Mouse (Mus musculus): ENCODE data around the gene Tgfb2.

The Tgfb2 gene

DNA sequence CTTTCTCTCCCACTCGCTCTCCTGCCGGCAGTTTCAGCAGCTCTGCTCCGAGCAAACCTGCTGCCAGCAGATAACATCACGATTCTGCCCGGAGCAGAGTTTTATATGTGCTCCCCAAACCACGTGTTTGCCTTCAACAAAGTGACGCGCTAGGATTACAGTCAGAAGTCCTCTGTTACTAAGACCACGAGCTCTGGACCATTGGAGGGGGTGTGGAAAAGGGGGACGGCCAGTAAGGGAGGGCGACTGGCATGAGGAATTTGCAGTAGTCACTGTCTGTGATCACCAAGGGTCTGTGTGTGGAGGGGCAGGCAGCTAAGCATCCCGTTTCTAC is at the start of gene Tgfb2:
Gene Tgfb2, minus strand, starts transcription at position 75 of the 334 bp plus-strand sequence.
- in situ Hi-C loops (cut with MboI) = loop anchor here (25.0 kb wide), 1 partner anchor 1294 kb away; no protein-coding TSS in a partner anchor

DNA sequence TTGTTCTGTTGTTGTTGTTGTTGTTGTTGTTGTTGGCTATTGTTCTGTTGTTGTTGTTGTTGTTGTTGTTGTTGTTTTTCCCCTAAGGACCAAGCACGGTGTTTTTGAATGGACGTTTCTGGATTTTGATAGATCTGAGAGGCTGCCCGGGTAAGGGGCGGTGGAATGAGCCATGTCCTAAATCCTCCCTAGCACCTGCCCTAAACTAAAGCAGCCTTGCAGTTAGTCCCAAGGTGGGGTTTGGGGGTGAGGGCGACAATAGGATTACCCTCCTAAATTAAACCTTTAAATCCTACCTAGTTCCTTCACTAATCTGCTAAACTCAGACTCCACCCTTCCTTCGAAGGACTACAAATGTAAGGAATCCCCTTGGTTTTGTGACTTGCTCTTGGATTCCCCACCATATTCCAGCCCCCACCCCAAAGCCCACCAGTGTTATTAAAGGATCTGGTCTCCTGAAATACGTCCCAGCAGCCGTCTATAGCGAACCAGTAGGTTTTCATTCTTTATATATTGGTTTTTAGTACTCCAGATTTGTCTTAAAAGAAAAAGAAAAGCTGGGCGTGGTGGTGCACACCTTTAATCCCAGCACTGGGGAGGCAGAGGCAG is 44.0 kb upstream of the Tgfb2 start:
- in situ Hi-C loops (cut with MboI) = no loop called here

DNA sequence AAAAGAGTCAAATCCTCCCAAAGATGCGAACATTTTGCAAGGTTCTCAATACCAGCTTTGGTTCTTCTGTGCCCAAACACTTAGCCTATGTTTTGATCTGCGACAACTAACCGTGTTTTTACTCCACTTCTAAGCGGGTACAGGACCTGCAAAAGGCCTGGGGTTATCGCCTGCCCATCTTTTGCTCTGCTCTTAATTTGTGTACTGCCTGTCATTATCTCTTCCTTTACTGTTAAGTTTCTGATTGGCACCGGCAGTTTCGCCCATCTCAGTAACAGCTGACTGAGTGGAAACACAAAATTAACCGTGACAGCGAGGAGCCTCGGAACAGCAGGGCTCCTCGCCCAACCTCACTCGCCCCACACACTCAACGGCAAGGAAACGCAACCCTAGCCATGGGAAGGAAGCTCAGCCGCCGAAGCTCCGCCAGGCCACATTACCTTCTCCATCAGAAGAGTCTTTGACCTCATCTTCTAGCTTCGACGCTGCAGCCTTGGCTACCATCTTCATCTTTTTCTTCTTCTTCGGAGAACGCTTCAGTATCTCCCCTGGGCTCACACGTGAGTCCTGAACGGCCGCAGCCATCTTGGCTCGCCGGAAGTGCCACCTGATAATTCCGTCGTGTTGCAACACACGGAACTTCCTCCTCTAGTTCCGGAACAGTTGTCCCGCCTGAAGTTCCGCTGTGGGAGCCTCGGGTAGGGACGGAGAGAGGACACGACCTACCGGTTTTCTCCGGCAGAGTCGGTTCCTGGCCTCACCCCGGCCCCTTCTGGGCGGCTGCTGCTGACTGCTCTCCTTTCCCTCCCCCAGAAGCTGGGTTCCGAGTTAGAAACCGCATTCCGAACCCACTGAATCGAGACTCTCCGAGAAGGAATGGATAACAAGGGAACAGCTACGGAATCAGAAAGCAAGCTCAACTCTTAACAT is 43.2 kb upstream of the Tgfb2 start, which contains the start of gene Rrp15:
Gene Rrp15, minus strand, starts transcription at position 635 of the 930 bp plus-strand sequence.
- in situ Hi-C loops (cut with MboI) = no loop called here

DNA sequence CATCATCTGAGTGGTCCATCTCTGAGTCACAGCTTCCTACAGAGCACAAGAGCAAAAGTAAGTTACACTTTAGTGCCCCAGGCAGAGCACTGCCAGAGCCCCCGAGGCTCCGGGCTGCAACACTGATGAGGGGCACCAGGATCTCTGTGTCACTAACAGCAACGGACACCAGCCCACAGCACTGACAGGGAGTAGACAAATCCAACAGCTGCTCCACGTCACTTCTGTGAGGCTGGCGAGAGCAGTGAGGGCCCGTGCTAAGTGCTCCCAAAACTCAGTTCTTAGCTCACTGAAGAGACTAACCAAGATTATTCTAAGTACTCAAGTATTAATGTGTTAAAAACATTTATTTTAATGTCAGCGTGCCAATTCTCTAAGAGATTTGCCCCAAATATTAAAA is 34.0 kb upstream of the Tgfb2 start:
- in situ Hi-C loops (cut with MboI) = no loop called here

DNA sequence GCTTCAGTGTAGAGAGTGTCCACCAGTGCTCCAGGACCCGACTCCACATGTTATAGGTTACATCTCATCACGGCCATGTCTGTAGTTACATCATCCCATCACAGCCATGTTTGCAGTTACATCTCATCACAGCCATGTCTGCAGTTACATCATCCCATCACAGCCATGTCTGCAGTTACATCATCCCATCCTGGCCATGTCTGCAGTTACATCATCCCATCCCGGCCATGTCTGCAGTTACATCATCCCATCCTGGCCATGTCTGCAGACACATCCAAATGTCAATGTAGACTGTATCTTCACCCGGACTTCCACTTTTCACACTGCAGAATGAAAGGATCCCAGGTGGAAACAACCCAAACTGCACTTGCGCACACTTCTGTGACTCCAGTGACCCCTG is 29.7 kb upstream of the Tgfb2 start:
- in situ Hi-C loops (cut with MboI) = no loop called here

DNA sequence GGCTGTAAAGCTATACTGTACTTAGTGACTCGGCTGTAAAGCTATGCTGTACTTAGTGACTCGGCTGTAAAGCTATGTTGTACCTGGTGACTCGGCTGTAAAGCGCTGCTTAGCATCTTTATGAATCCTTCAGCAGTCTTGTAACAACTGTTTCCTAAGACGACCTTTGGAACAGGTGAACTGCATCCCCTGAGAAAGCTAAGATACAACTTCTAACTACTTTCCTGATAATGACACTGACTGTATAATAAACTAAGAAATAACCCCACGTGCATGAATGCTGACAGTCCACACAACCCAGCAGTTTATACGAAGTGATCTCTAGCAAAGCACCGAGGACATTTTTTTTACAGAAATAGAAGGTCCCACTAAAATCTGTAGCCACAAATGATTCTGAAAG is 27.3 kb upstream of the Tgfb2 start:
- in situ Hi-C loops (cut with MboI) = no loop called here

DNA sequence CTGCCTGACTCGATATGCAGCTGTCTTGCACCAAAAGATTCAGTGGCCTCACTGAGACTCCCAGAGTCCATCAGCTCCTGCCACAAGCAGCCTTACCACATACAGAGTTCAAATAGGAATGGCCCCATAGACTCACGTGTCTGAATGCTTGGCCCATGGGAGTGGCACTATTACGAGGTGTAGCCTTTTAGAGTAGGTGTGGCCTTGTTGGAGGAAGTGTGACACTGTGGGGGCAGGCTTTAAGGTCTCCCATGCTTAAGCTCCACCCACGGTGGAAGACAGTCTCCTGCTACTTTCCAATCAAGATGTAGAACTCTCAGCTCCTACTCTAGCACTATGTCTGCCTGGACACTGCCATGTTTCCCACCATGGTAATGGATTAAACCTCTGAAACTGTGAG is 23.0 kb upstream of the Tgfb2 start:
- in situ Hi-C loops (cut with MboI) = no loop called here

DNA sequence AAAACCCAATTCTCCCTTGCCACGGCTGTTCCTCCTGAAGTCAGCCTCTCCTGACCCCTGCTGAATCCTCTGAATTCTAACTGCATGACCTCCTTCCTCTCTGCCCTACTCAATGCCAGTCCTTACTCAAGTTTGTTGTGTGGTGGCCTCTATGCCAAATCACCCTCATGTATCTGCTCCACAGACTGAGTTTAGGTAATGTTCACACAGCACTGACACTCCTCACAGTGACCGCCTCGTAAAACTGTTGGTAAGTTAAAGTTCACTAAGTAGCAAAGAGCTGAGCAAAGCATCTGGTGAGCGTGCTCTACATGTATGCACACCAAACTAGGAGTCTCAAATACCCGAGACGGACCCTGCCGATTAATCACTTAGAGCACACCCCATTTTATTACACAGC is 20.3 kb upstream of the Tgfb2 start:
- in situ Hi-C loops (cut with MboI) = no loop called here

DNA sequence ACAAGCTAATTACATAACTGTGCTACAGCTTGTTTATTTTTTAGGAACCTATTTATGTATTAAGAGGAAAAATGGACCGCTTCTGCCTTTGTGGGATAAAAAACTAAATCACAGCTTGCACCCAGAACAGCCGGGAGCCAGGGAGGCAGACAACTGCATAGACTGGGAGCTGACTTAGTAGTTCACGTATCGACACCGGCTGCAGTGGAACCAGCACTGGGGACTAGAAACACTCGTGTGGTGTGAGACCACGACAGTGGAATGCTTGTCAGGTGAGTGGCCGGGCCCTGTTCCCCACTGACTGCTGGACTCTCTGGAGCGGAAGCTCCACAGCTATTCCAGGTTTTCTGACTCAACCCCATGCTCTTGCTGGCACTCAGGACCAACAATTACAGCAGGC is 16.5 kb upstream of the Tgfb2 start:
- in situ Hi-C loops (cut with MboI) = loop anchor here (25.0 kb wide), 1 partner anchor 1310 kb away; no protein-coding TSS in a partner anchor

DNA sequence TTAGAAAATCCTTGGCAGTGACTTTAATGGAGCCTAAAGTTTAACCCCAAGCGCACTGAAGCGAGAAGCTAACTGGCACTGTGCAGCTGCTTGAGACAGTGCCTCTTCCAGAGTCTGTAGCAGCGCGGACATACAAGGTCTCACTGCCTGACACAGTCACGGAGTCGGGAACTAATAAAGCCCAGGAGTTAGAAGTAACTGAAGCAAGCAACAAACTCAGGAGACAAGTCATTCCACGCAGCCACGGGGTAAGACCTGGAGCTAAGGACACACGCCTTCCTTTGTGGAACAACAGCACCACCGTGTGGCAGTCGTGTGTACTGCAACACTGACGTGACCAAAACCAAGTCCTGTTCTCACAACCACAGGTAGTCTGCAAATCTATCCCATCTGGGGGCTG is 16.1 kb upstream of the Tgfb2 start:
- in situ Hi-C loops (cut with MboI) = loop anchor here (25.0 kb wide), 1 partner anchor 1310 kb away; no protein-coding TSS in a partner anchor

DNA sequence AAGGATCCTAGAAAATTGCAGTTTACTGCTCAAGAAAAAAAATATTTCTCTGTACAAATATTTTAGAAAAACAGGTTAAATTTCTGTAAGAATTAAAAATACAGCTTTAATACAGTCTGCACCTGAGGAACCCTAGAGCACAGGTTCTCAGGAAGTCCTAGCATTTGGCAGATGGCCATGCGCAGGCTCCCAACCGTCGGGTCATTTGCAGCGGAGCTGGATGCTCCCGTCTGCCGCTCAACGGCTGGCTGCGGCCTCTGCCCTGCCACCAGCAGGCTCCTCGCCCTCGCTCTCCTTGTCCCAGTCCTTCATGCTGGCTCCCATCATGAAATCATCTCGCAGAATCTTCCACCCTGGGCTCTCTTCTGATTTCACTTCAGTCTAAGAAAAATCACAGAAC is 15.4 kb upstream of the Tgfb2 start:
- in situ Hi-C loops (cut with MboI) = loop anchor here (25.0 kb wide), 1 partner anchor 1309 kb away; no protein-coding TSS in a partner anchor

DNA sequence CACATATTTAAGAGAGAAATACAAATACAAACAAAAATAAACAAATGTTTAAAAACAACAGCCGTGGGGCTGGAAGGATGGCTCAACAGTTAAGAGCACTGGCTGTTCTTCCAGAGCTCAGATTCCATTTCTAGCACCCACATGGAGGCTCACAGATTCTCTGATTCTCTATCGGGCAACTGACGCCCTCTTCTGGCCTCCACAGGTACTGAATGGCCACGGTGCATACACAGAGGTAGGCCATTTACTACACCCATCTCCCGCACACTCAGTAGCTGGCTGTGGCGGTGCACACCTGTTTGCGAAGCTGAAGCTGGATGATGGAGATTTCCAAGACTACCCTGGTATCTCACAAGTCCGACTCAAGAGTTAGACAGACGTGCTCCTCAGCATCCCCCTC is 13.9 kb upstream of the Tgfb2 start:
- in situ Hi-C loops (cut with MboI) = loop anchor here (25.0 kb wide), 1 partner anchor 1307 kb away; no protein-coding TSS in a partner anchor

DNA sequence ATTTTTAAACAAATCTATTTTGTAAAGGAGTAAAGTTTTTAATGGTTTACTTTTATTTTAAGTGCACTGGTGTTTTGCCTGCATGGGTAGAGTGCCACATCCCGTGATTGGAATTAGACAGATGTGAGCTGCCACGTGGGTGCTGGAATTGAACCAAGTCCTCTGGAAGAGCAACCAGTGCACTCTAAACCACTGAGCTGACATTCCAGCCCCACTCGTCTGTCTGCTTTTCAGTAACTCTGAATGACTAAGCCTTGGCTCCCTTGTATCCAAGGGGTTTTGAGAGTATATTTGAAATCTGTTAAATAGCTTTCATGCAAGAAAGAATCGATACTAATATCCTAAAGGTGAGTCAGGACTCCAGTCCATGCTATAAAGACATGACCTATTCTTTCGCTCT is 13.1 kb upstream of the Tgfb2 start:
- in situ Hi-C loops (cut with MboI) = loop anchor here (25.0 kb wide), 1 partner anchor 1307 kb away; no protein-coding TSS in a partner anchor

DNA sequence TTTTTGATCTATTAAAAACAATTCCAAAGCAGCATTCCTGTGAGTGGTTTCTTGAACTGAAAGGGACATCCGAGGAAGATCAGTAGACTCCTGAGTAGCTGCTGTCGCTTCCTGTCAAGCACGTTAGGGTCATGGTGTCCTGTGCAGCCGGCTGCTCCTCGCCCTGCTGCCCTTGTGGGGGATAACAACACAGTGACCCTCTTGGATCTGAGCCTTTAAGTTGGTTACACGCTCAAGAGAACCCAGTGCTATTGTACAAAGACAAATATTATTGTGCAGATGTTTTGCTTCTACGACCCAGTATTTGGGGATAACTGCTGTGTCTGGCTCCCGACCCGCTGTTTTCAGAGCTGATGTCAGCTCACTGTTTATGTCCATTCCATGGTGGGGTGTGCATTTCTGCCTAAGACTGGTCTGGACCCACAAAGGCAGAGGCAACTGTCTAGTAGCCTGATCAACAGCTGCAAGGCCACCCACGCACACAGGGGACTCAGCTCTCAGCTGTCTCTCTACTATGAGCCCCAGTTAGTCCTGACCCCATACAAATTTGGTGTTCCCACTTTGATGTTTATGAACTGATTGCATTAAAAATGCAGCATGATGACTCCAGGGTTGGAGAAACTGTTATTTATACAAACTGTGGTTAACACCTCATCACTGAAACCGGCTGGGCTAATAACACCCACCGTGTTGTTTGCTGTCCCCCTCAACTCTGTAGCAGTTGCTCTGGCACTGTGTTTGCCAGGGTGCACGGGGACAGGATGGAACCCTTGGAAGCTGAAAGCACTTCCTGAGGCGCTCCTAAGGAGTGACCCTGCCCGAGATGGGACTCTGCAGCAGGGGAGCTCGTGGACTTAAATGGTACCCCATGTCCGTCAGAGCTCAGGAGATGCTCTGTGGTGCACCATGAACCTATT is 9.4 kb upstream of the Tgfb2 start:
- in situ Hi-C loops (cut with MboI) = loop anchor here (25.0 kb wide), 1 partner anchor 1303 kb away; no protein-coding TSS in a partner anchor

DNA sequence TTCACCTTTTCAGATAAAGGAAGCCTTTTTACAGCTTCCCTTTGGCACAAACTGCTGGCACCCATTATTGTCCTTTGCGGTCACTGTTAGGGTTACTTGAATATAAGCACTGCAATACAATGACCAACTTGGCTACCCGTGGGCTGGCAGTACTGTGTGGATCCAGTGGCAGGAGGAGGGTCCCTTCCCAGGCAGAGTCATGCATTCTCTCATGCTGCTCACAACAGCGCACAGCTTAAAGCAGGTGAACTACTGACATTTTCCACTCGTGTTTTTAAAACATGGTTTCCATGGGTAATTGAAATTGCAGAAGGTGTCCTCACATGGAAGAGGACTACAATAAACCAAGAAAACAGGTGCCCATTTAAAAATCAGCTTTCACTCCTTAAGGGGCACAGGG is 8.4 kb upstream of the Tgfb2 start:
- in situ Hi-C loops (cut with MboI) = loop anchor here (25.0 kb wide), 1 partner anchor 1302 kb away; no protein-coding TSS in a partner anchor

DNA sequence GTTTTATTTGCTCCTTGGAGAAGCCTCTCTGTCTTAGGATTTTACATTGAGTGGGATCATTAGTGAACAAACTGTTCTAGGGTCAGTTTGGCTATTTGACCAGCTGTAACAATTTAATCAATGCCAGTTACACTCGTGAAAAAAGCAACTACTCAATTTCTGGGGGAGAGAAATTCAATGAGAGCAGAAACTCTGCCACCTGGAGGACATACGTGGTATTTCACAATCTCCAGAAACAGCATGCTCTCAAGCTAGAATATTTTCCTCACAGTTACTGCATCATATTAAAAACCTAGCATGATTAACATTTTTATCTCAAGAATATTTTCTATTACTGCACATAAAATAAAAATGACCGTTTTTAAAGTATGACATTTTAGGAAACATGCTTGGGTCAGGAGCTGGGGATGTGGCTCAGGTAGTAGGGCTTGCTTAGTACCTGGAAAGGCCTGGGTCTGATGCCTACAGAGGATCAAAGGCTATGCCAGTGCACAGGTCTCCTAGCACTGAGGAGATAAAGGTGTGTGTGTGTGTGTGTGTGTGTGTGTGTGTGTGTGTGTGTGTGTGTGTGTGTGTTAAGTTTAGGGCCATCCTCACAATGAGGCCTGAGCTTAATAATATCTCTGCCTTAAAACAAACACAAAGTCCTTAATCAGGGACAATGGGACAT is 7.1 kb upstream of the Tgfb2 start:
- in situ Hi-C loops (cut with MboI) = loop anchor here (25.0 kb wide), 1 partner anchor 1301 kb away; no protein-coding TSS in a partner anchor

DNA sequence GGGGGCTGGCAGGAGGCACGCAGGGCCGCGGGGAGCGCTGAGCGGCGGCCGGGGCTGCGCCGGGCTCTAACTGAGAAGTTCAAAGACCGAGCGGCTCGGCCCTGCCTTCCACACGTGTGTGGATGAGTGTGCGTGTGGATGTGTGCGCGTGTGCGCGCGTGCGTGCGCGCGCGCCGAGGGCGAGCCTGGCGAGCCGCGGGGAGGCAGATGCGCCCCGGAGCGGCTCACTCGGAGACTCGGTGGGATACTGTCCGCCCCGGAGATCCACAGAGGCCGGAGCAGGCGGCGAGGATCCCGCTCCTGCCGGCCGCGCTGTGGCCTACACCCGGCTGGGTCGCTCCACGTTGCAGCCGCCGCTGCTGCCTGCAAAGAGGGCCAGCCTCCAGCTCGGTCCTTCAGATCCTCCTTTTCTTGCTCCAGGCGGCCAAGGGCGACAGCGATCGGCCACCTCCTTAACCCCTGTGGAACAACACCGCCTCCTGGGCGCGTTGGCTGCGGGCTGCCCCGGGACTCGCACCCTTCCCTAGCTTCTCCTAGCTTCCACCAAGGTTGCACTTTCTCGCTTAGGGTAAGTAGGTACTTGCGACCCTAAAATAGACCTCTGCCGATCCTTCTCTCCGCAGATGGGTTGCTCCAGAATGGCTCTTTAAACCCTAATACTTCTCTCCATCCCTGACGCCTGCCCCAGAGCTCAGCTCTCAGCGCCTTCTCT is 430 bp downstream of the Tgfb2 start:
- in situ Hi-C loops (cut with MboI) = loop anchor here (25.0 kb wide), 1 partner anchor 1293 kb away; no protein-coding TSS in a partner anchor

DNA sequence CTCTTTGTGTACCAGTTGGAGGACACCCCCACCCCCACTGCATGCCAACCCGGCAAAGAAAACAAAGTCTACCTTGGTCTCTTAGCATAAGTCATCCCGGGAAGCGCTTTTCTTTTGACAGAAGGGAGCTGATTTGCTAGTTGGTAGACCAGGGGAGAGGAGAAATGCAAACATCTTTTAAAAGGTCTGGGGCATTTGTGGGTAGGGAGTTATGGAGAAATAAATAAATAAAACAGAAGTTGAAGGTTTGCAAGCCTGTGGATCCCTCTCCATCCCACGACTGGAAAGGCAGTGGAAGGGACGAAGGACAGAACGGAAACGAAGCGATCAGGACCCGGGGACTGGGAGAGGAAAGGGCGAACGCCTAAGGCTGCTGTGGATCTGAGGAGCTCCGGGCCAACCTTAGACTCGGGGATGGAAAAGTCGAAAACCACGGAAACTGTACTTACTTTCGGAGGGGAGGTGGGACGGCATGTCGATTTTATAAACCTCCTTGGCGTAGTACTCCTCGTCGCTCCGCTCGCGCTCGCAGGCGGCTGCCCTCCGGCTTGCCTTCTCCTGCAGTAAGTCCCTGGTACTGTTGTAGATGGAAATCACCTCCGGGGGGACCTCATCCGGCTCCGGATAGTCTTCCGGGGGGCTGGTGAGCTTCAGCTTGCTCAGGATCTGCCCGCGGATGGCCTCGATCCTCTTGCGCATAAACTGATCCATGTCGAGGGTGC is 1.6 kb downstream of the Tgfb2 start:
- in situ Hi-C loops (cut with MboI) = loop anchor here (25.0 kb wide), 1 partner anchor 1292 kb away; no protein-coding TSS in a partner anchor

DNA sequence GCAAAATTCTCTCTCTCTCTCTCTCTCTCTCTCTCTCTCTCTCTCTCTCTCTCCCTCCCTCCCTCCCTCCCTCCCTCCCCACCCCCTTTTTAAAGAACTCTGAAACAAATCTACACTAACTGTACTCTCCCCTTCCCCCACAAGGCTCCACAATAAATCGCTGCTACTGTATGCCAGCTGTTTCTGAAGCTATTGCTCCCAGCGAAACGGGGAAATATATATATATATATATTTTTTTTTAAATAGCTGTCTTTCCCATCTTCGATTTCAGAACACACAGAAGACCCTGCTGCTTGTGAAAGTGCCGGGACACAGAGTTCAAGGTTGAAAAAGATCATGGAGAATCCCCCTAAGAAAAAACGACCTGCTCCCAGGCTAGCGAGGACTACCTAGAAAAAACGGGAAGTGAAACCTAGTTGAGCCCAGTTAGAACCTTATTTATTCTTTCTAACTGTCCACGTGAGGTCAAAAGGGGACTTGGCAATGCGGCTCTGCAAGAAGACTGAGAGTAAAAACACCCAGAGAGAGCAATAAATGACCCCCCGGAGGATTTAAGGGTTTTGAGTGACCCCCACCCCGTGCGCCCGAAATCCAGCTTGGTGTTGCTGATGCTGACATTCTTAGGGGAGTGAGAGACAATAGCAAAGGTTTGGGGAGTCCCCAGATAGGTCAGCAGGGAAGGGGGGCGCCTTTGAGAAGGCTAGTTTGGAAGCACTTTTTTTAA is 2.4 kb downstream of the Tgfb2 start:
- in situ Hi-C loops (cut with MboI) = loop anchor here (25.0 kb wide), 1 partner anchor 1291 kb away; no protein-coding TSS in a partner anchor
